ENCODE assay signal across 24 mouse cellular contexts in genomic region chrX:142426628-142427027, GRCm38 (mm10). TPM values are rescaled to one million over a fixed set of nuclear protein-coding genes. Genes with fewer than 3 reads are reported as not detected.
DNase-seq lines count a peak whose midpoint lies in the region; ATAC-seq and TF ChIP-seq lines count a peak whose summit lies in the region.
"Had no signal": no experiment of that assay in that cellular context is flagged by ENCODE, and none has a peak within 500 bp of the region (broad histone marks: within the 10 kb centered on the region; RNA-seq: fewer than 3 reads in every experiment).

No protein-coding gene starts in this region.

- TF ChIP-seq CTCF in embryonic fibroblast, embryonic 13.5 days (IDR thresholded peaks at IDR 0.05; ENCODE audit: borderline replicate concordance, insufficient read depth, low read length): no peak
- no peak for TF ChIP-seq CTCF in intestine, postnatal 0 days (IDR thresholded peaks at IDR 0.05; ENCODE audit: low read depth)

- no peaks in the 10 kb centered on the region; the same call in 1 of the 2 replicates for H3K27me3 ChIP-seq in lung, embryonic 16.5 days (ENCODE audit: control insufficient read depth, insufficient read depth, low read depth, low read length)
- H3K27me3 ChIP-seq in intestine, postnatal 0 days (replicated peaks; ENCODE audit: control insufficient read depth, insufficient read depth, low read length): no peaks in the 10 kb centered on the region

- no peaks in the 10 kb centered on the region for H3K36me3 ChIP-seq in lung, embryonic 16.5 days (ENCODE audit: control insufficient read depth, insufficient read depth, low read length)
- no peaks in the 10 kb centered on the region for H3K36me3 ChIP-seq in intestine, postnatal 0 days (ENCODE audit: control insufficient read depth, insufficient read depth)
- H3K36me3 ChIP-seq: kidney, embryonic 15.5 days; limb, embryonic 13.5 days; midbrain, embryonic 15.5 days had no signal

- WGBS in lung, embryonic 16.5 days: 63% methylated on average over 4 of the region's 4 CpGs
- 68% methylated on average over 4 of the region's 4 CpGs for WGBS in intestine, postnatal 0 days

- H3K4me3 ChIP-seq in lung, embryonic 16.5 days (ENCODE audit: low read length): no peak overlapping the region
- no peak overlapping the region for H3K4me3 ChIP-seq in embryonic fibroblast, embryonic 13.5 days (ENCODE audit: insufficient read depth, low read length)
- no peak overlapping the region for H3K4me3 ChIP-seq in intestine, postnatal 0 days (ENCODE audit: low read depth, low read length)
- H3K4me3 ChIP-seq: kidney, embryonic 15.5 days; limb, embryonic 13.5 days; midbrain, embryonic 15.5 days had no signal

- no peak overlapping the region for H3K27ac ChIP-seq in lung, embryonic 16.5 days (ENCODE audit: low read length)
- peak overlapping the region; percentile 96 for H3K27ac ChIP-seq in embryonic fibroblast, embryonic 13.5 days (ENCODE audit: insufficient read depth, low read length)
- H3K27ac ChIP-seq in intestine, postnatal 0 days (ENCODE audit: low read depth, low read length): no peak overlapping the region
- H3K27ac ChIP-seq: hindbrain, embryonic 14.5 days; kidney, embryonic 15.5 days; limb, embryonic 13.5 days; midbrain, embryonic 15.5 days had no signal

- TF ChIP-seq POLR2A in embryonic fibroblast, embryonic 13.5 days (IDR thresholded peaks at IDR 0.05; ENCODE audit: low read depth, low read length): no peak

- 0 out of 2 replicates have a peak, but pooled peaks have one; percentile 12 for ATAC-seq in lung, embryonic 16.5 days (ENCODE audit: low read depth)
- ATAC-seq in intestine, postnatal 0 days: no peak
- ATAC-seq: forebrain, embryonic 14.5 days; midbrain, embryonic 15.5 days had no signal

- no peaks in the 10 kb centered on the region for H3K4me1 ChIP-seq in lung, embryonic 16.5 days (replicated peaks; ENCODE audit: control insufficient read depth, insufficient read depth, low read length)
- 0 out of 2 replicates have a peak, but pooled peaks cover 2% of the 10 kb centered on the region for H3K4me1 ChIP-seq in embryonic fibroblast, embryonic 13.5 days (ENCODE audit: control insufficient read depth, insufficient read depth, low read length)
- H3K4me1 ChIP-seq in intestine, postnatal 0 days (replicated peaks; ENCODE audit: control insufficient read depth, insufficient read depth, low read length): no peaks in the 10 kb centered on the region
- H3K4me1 ChIP-seq: kidney, embryonic 15.5 days; limb, embryonic 13.5 days; midbrain, embryonic 15.5 days had no signal

- H3K9ac ChIP-seq in lung, embryonic 16.5 days (ENCODE audit: low read length): no peak overlapping the region
- no peak overlapping the region for H3K9ac ChIP-seq in intestine, postnatal 0 days (ENCODE audit: low read depth, low read length)
- H3K9ac ChIP-seq: hindbrain, embryonic 14.5 days; kidney, embryonic 15.5 days; limb, embryonic 13.5 days; midbrain, embryonic 15.5 days had no signal

- H3K4me2 ChIP-seq in lung, embryonic 16.5 days (ENCODE audit: low read depth, low read length): no peak overlapping the region
- H3K4me2 ChIP-seq in intestine, postnatal 0 days (replicated peaks; ENCODE audit: low read depth): no peak overlapping the region
- H3K4me2 ChIP-seq: heart, embryonic 11.5 days; hindbrain, embryonic 14.5 days; kidney, embryonic 15.5 days; limb, embryonic 13.5 days; liver, embryonic 11.5 days; midbrain, embryonic 15.5 days had no signal

- peak; percentile 21 for DNase-seq in adrenal gland, adult 2 months
- no peak for DNase-seq in adrenal gland, postnatal 36 days
- no peak for DNase-seq in lung, postnatal 10 days
- DNase-seq in gastrocnemius, adult 8-10 months (ENCODE audit: low spot score in 2 of 2): no peak
- no peak for DNase-seq in kidney, adult 9 months
- DNase-seq: adrenal gland, adult 8-10 months; cerebellum, adult 11 months; cerebellum, adult 9-10 months; cerebellum, postnatal 36 days; gastrocnemius, postnatal 36 days; kidney, adult 11 months; lung, postnatal 4 days; right cerebral cortex, postnatal 25 days; thymus, postnatal 25 days had no signal

- no peaks in the 10 kb centered on the region for H3K9me3 ChIP-seq in lung, embryonic 16.5 days (ENCODE audit: control insufficient read depth, low read length)
- no peaks in the 10 kb centered on the region for H3K9me3 ChIP-seq in intestine, postnatal 0 days (ENCODE audit: control insufficient read depth)
- H3K9me3 ChIP-seq: kidney, embryonic 15.5 days; limb, embryonic 13.5 days; midbrain, embryonic 15.5 days had no signal

RNA-seq across cellular contexts. Expression of gene Acsl4, which starts 36.3 kb away (rescaled TPM):
- 100 to 1,000 TPM; 377 to 429 TPM for total RNA-seq in adrenal gland, adult 2 months (2021)
- 17.4 and 27.3 TPM in 2 replicates for polyA plus RNA-seq in adrenal gland, adult 2 months (2012; rRNA removed)
- 100 to 1,000 TPM; 429 to 515 TPM for total RNA-seq in adrenal gland, postnatal 36 days (2021)
- 23.7 and 24.5 TPM in 2 replicates for polyA plus RNA-seq in lung, embryonic 16.5 days (2015; fragmentation: Nextera tagmentation; extraction: Ambion mirVana)
- 34.0 and 37.0 TPM in 2 replicates for polyA plus RNA-seq in embryonic fibroblast, embryonic 13.5 days (2011; ENCODE audit: insufficient read length, low read depth, missing spikeins)
- polyA plus RNA-seq in intestine, postnatal 0 days (2015; fragmentation: Nextera tagmentation; extraction: Ambion mirVana): 4.3 and 4.5 TPM in 2 replicates
- 10 to 100 TPM; 18.9 to 23.2 (median 21.6) TPM for total RNA-seq in gastrocnemius, adult 8-10 months (2022)
